Mouse (Mus musculus) intestine, postnatal 0 days (tissue): Measurements from ENCODE around the gene Fgf12. TPM values are rescaled to one million over a fixed set of nuclear protein-coding genes. Genes with fewer than 3 reads are reported as not detected.

Experiments used
- ATAC-seq: fragments of 200-750 bp; cut with Nextera tagmentation; 2 replicates; pipeline ENCODE4 v1.8.0; 2017; ENCODE audit warnings: mild to moderate bottlenecking, moderate TSS enrichment, moderate library complexity
- H3K27ac ChIP-seq: fragments of 300-500 bp; sonication (generic); 2 replicates; pipeline ENCODE4 v1.5.1; 2014; ENCODE audit warnings: mild to moderate bottlenecking, low read depth, low read length, moderate library complexity
- H3K27me3 ChIP-seq: fragments of 300-500 bp; sonication (generic); replicated peaks from 2 replicates; pipeline ENCODE4 v1.6.1; 2014; ENCODE audit warnings: low read length, mixed read lengths; ENCODE audit not compliant: control insufficient read depth, insufficient read depth
- H3K36me3 ChIP-seq: fragments of 300-500 bp; sonication (generic); 2 replicates; pipeline ENCODE4 v1.6.1; 2014; ENCODE audit warnings: mild to moderate bottlenecking, moderate library complexity; ENCODE audit not compliant: control insufficient read depth, insufficient read depth
- H3K4me1 ChIP-seq: fragments of 300-500 bp; sonication (generic); replicated peaks from 2 replicates; pipeline ENCODE4 v1.6.1; 2014; ENCODE audit warnings: antibody characterized with exemption, low read length, mixed read lengths; ENCODE audit not compliant: control insufficient read depth, insufficient read depth
- H3K4me2 ChIP-seq: fragments of 300-500 bp; sonication (generic); replicated peaks from 2 replicates; pipeline ENCODE4 v1.6.1; 2014; ENCODE audit warnings: low read depth, mild to moderate bottlenecking, moderate library complexity
- H3K4me3 ChIP-seq: fragments of 300-500 bp; sonication (generic); 2 replicates; pipeline ENCODE4 v1.5.1; 2014; ENCODE audit warnings: low read depth, low read length
- H3K9ac ChIP-seq: fragments of 300-500 bp; sonication (generic); 2 replicates; pipeline ENCODE4 v1.6.1; 2014; ENCODE audit warnings: mild to moderate bottlenecking, low read depth, low read length
- H3K9me3 ChIP-seq: fragments of 300-500 bp; sonication (generic); 2 replicates; pipeline ENCODE4 v1.6.1; 2016; ENCODE audit warnings: mixed run types; ENCODE audit not compliant: control insufficient read depth
- CTCF ChIP-seq: sonication (generic); IDR thresholded peaks from 2 replicates; pipeline ENCODE4 v1.5.1; 2016; ENCODE audit warnings: low read depth, mild to moderate bottlenecking, control low read depth, antibody characterized with exemption, moderate library complexity
- WGBS: fragments of 180-500 bp; shearing (Covaris S2); extraction: QIAGEN DNeasy Blood & Tissue Kit; methylation state at CpG from one replicate; pipeline ENCODE4 v1.1.7; 2014; 5-methylcytosine and 5-hydroxymethylcytosine counted together
- polyA plus RNA-seq: library from polyadenylated mRNA; unstranded; fragments of >200 nt; fragmentation: Nextera tagmentation; extraction: Ambion mirVana; gene quantifications from 2 replicates; pipeline ENCODE4 v1.2.1, GENCODE M21; 2015

Fgf12 gene
- polyA plus RNA-seq, 1 experiment from 2014 or later, result 0.42 TPM

GRCm38 (mm10) chr16:28726792-28727191 lies 26.1 kb downstream of the Fgf12 start:
- no peak overlapping the region for H3K27ac ChIP-seq
- H3K4me1 ChIP-seq, result no peaks in the 10 kb centered on the region
- H3K9ac ChIP-seq, result no peak overlapping the region
- no peak for ATAC-seq
- no peaks in the 10 kb centered on the region for H3K9me3 ChIP-seq
- WGBS, result 85% methylated on average over 6 of the region's 6 CpGs
- no peak overlapping the region for H3K4me3 ChIP-seq
- no peak overlapping the region for H3K4me2 ChIP-seq
- TF ChIP-seq CTCF, result no peak
- no peaks in the 10 kb centered on the region for H3K27me3 ChIP-seq
- H3K36me3 ChIP-seq, result no peaks in the 10 kb centered on the region

GRCm38 (mm10) chr16:28706623-28707022 lies 46.2 kb downstream of the Fgf12 start:
- no peak overlapping the region for H3K4me3 ChIP-seq
- no peak overlapping the region for H3K9ac ChIP-seq
- H3K4me1 ChIP-seq, result no peaks in the 10 kb centered on the region
- H3K4me2 ChIP-seq, result no peak overlapping the region
- no peak overlapping the region for H3K27ac ChIP-seq
- H3K9me3 ChIP-seq, result no peaks in the 10 kb centered on the region
- no peak for ATAC-seq
- no peak for TF ChIP-seq CTCF
- WGBS, result 37% methylated on average over 3 of the region's 3 CpGs
- no peaks in the 10 kb centered on the region for H3K27me3 ChIP-seq
- H3K36me3 ChIP-seq, result no peaks in the 10 kb centered on the region

GRCm38 (mm10) chr16:28700346-28700745 lies 52.5 kb downstream of the Fgf12 start:
- Histone ChIP-seq H3K36me3 (no peaks in the 10 kb centered on the region), H3K4me2 (no peak overlapping the region), H3K9ac (no peak overlapping the region), H3K4me3 (no peak overlapping the region), H3K27ac (no peak overlapping the region), H3K4me1 (no peaks in the 10 kb centered on the region), H3K27me3 (no peaks in the 10 kb centered on the region), H3K9me3 (no peaks in the 10 kb centered on the region)
- WGBS, result 63% methylated on average over 4 of the region's 4 CpGs
- TF ChIP-seq CTCF, result no peak
- ATAC-seq, result no peak

GRCm38 (mm10) chr16:28696851-28697250 lies 56.0 kb downstream of the Fgf12 start:
- H3K4me2 ChIP-seq, result no peak overlapping the region
- no peak overlapping the region for H3K4me3 ChIP-seq
- no peaks in the 10 kb centered on the region for H3K27me3 ChIP-seq
- TF ChIP-seq CTCF, result no peak
- H3K36me3 ChIP-seq, result no peaks in the 10 kb centered on the region
- H3K27ac ChIP-seq, result no peak overlapping the region
- H3K9ac ChIP-seq, result no peak overlapping the region
- no peaks in the 10 kb centered on the region for H3K9me3 ChIP-seq
- H3K4me1 ChIP-seq, result no peaks in the 10 kb centered on the region
- no peak for ATAC-seq
- 58% methylated on average over 3 of the region's 3 CpGs for WGBS

- WGBS, result 56% methylated on average over 15 of the region's 15 CpGs
- no peaks in the 10 kb centered on the region for H3K27me3 ChIP-seq
- no peak for TF ChIP-seq CTCF
- no peak overlapping the region for H3K4me3 ChIP-seq
- no peak overlapping the region for H3K4me2 ChIP-seq
- H3K9me3 ChIP-seq, result no peaks in the 10 kb centered on the region
- no peaks in the 10 kb centered on the region for H3K36me3 ChIP-seq
- ATAC-seq, result no peak
- no peak overlapping the region for H3K9ac ChIP-seq
- H3K4me1 ChIP-seq, result no peaks in the 10 kb centered on the region
- no peak overlapping the region for H3K27ac ChIP-seq
These were observed 58.6 kb downstream of the Fgf12 start for GRCm38 (mm10) chr16:28694113-28694899.

GRCm38 (mm10) chr16:28688861-28689385 lies 63.9 kb downstream of the Fgf12 start:
- no peak for ATAC-seq
- Histone ChIP-seq H3K4me1 (no peaks in the 10 kb centered on the region), H3K36me3 (no peaks in the 10 kb centered on the region), H3K9ac (no peak overlapping the region), H3K27me3 (no peaks in the 10 kb centered on the region), H3K27ac (no peak overlapping the region), H3K9me3 (no peaks in the 10 kb centered on the region), H3K4me2 (no peak overlapping the region), H3K4me3 (no peak overlapping the region)
- 83% methylated on average over 9 of the region's 9 CpGs for WGBS
- TF ChIP-seq CTCF, result no peak
